Mouse (Mus musculus) heart, adult 2 months (tissue): Measurements from ENCODE around the gene Cecr2. TPM values are rescaled to one million over a fixed set of nuclear protein-coding genes. Genes with fewer than 3 reads are reported as not detected.
A peak's percentile ranks its signal among the peaks of the same experiment; 100 is the strongest.

Source experiments
- DNase-seq, 2 experiments: peaks; one replicate each; pipeline ENCODE4 v3.0.0; 2021
- H3K27ac ChIP-seq: fragments of 200-600 bp; 2 replicates; pipeline ENCODE4 v1.8.1; 2022
- H3K27me3 ChIP-seq: fragments of 200-500 bp; 2 replicates; pipeline ENCODE4 v1.6.1; 2012; ENCODE audit warnings: mild to moderate bottlenecking, low read length, inconsistent platforms, mixed read lengths; ENCODE audit not compliant: control insufficient read depth, insufficient read depth
- H3K36me3 ChIP-seq: fragments of 200-500 bp; 2 replicates; pipeline ENCODE4 v1.6.1; 2012; ENCODE audit warnings: low read length, inconsistent platforms; ENCODE audit not compliant: control insufficient read depth, insufficient read depth
- H3K4me1 ChIP-seq: fragments of 200-500 bp; 2 replicates; pipeline ENCODE4 v1.6.1; 2011; ENCODE audit warnings: low read length; ENCODE audit not compliant: control insufficient read depth, insufficient read depth
- H3K4me3 ChIP-seq: fragments of 200-600 bp; 2 replicates; pipeline ENCODE4 v1.8.1; 2022
- H3K79me2 ChIP-seq: fragments of 200-500 bp; replicated peaks from 2 replicates; pipeline ENCODE4 v1.6.1; 2012; ENCODE audit warnings: mild to moderate bottlenecking, inconsistent platforms, low read length, moderate library complexity, mixed read lengths; ENCODE audit not compliant: control insufficient read depth, insufficient read depth
- H3K9ac ChIP-seq: fragments of 200-500 bp; 2 replicates; pipeline ENCODE4 v1.6.1; 2012; ENCODE audit warnings: low read depth, mild to moderate bottlenecking, control low read depth, inconsistent platforms, low read length, mixed read lengths
- CTCF ChIP-seq: fragments of 200-600 bp; IDR thresholded peaks from 2 replicates; pipeline ENCODE4 v1.8.1; 2022; ENCODE audit warnings: antibody characterized with exemption, mild to moderate bottlenecking, moderate library complexity
- EP300 ChIP-seq: fragments of 200-500 bp; IDR thresholded peaks from 2 replicates; pipeline ENCODE4 v1.6.1; 2011; ENCODE audit warnings: low read depth, low read length, control low read depth; ENCODE audit not compliant: insufficient read depth
- POLR2A ChIP-seq: fragments of 200-500 bp; IDR thresholded peaks from 2 replicates; pipeline ENCODE4 v1.6.1; 2011; ENCODE audit warnings: mild to moderate bottlenecking, low read depth, low read length, control low read depth; ENCODE audit not compliant: insufficient read depth
- WGBS: fragments of 180-500 bp; shearing (Covaris S2); methylation state at CpG from one replicate; pipeline ENCODE4 v1.1.7; 2018; 5-methylcytosine and 5-hydroxymethylcytosine counted together
- intact Hi-C: fragments of 180-260 bp; cut with DNase I; formaldehyde crosslinking; loops from one replicate; pipeline ENCODE4 v1.15.1; 2025
- polyA plus RNA-seq: library from polyadenylated mRNA; depleted of rRNA; stranded (reverse); fragments of >200 nt; gene quantifications from 2 replicates; pipeline ENCODE4 v1.2.3, GENCODE M21; 2012
- total RNA-seq, 2 experiments: library from RNA; stranded (reverse); gene quantifications; 2 replicates each; pipeline ENCODE4 v1.2.3; 2021

Cecr2 gene
- total and polyA plus RNA-seq, 3 experiments = 7.0 to 17.4 (median 12.9) TPM

DNA sequence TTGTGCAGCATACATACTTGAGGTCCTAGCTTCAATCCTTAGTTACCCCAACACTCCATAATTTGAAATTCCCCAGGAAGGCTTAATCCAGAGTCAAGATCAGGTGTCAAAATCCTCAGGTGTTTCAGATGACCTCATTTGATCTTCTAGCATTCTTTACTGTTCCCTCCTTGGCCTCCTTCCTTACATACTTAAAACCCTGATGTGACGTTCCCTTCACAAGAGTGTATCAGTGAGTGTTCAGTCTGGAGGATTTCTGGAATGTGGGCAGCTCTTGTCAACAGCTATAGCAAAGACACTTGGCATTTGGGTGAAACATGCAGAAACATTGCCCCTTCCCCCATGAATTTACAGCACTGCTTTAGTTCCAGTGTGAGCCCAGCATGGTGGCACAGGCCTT, 103.8 kb downstream of the Cecr2 start:
- H3K9ac ChIP-seq = no peak overlapping the region
- no peak for TF ChIP-seq POLR2A
- TF ChIP-seq CTCF = no peak
- WGBS = 79% methylated on average over 1 of the region's 1 CpGs
- H3K27me3 ChIP-seq = no peaks in the 10 kb centered on the region
- no peak overlapping the region for H3K4me3 ChIP-seq
- H3K79me2 ChIP-seq = no peaks in the 10 kb centered on the region
- H3K27ac ChIP-seq = no peak overlapping the region
- no peaks in the 10 kb centered on the region for H3K4me1 ChIP-seq
- DNase-seq = no peak
- H3K36me3 ChIP-seq = no peaks in the 10 kb centered on the region; the same call in 1 of the 2 replicates
- intact Hi-C loops = no loop called here

GRCm38 (mm10) chr6:120771366-120771765, 105.2 kb downstream of the Cecr2 start:
- Histone ChIP-seq H3K4me1 (no peaks in the 10 kb centered on the region), H3K27me3 (no peaks in the 10 kb centered on the region), H3K9ac (no peak overlapping the region), H3K36me3 (no peaks in the 10 kb centered on the region), H3K4me3 (no peak overlapping the region), H3K27ac (no peak overlapping the region), H3K79me2 (no peaks in the 10 kb centered on the region)
- 47% methylated on average over 1 of the region's 1 CpGs for WGBS
- TF ChIP-seq CTCF (0 out of 2 replicates have a peak, but pooled peaks have one; percentile 3), POLR2A (no peak)
- no peak for DNase-seq
- intact Hi-C loops = no loop called here

- no peaks in the 10 kb centered on the region for H3K79me2 ChIP-seq
- H3K4me3 ChIP-seq = no peak overlapping the region
- H3K27ac ChIP-seq = no peak overlapping the region
- H3K4me1 ChIP-seq = no peaks in the 10 kb centered on the region
- peak in 1 of 2 experiments; percentile 18 for DNase-seq
- intact Hi-C loops = no loop called here
- no peaks in the 10 kb centered on the region for H3K36me3 ChIP-seq
- no peaks in the 10 kb centered on the region for H3K27me3 ChIP-seq
- no peak for TF ChIP-seq EP300
- H3K9ac ChIP-seq = no peak overlapping the region
Measured at GRCm38 (mm10) chr6:120772025-120772424, 105.9 kb downstream of the Cecr2 start.

DNA sequence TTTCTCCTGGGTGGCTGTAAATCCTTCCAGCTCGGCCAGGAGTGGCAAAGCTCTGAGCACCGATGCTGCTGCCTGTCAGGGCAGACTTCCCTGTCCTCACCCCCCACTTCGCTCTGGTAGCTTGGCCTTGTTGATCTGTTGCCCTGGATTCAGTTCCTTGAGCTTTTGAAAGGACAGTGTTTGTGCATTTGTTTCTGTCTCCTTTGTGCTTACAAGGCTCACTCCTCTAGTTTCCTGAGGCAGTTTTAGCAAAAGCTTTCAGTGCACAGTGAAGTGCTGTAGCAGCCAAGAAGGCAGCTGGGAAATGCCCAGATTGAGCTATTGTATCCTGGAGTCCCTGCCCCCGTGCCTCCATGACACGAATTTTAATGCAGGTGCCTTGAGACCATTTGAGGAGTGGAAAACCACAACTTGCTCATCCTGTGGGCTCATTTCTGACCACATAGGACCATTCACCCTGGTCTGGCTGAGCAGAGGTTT, 107.0 kb downstream of the Cecr2 start, which contains the start of gene Slc25a18:
Gene Slc25a18, plus strand, starts transcription at position 430 of the 480 bp plus-strand sequence.
- no peaks in the 10 kb centered on the region for H3K79me2 ChIP-seq
- H3K4me3 ChIP-seq = no peak within 1 kb of the TSS
- WGBS = 66% methylated on average over 5 of the region's 5 CpGs
- TF ChIP-seq CTCF (no peak), POLR2A (no peak), EP300 (no peak)
- H3K36me3 ChIP-seq = no peaks in the 10 kb centered on the region
- no peak within 1 kb of the TSS for H3K9ac ChIP-seq
- intact Hi-C loops = no loop called here
- no peaks in the 10 kb centered on the region for H3K27me3 ChIP-seq
- H3K27ac ChIP-seq = no peak within 1 kb of the TSS
- DNase-seq = no peak
- no peaks in the 10 kb centered on the region for H3K4me1 ChIP-seq

GRCm38 (mm10) chr6:120773763-120774162, 107.6 kb downstream of the Cecr2 start:
- intact Hi-C loops = no loop called here
- no peak overlapping the region for H3K4me3 ChIP-seq
- no peak for DNase-seq
- H3K4me1 ChIP-seq = no peaks in the 10 kb centered on the region
- H3K79me2 ChIP-seq = no peaks in the 10 kb centered on the region
- WGBS = 79% methylated on average over 6 of the region's 6 CpGs
- TF ChIP-seq CTCF (no peak), POLR2A (no peak), EP300 (no peak)
- no peak overlapping the region for H3K9ac ChIP-seq
- H3K36me3 ChIP-seq = no peaks in the 10 kb centered on the region
- H3K27me3 ChIP-seq = no peaks in the 10 kb centered on the region
- H3K27ac ChIP-seq = no peak overlapping the region

DNA sequence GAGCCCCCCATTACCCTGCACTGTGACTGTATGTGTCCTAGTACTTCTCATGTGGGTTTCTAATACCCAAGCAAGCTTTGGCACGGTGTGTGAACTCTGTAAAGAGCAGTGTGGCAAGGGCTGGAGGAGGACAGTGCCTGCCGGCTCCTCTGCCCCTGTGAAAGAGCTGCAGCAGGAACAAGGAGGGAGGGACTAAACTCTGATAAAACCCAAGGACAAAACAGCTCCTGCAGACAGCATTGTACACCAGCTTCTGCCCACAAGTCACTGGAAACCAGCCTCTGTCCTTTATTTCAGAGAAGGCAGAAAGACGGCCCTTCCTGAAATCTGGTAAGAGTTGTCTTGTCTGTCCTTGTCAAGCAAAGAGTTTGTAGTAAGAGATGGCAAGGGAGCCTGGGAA, 110.1 kb downstream of the Cecr2 start:
- DNase-seq = no peak
- Histone ChIP-seq H3K36me3 (no peaks in the 10 kb centered on the region), H3K27ac (no peak overlapping the region), H3K27me3 (no peaks in the 10 kb centered on the region), H3K4me1 (no peaks in the 10 kb centered on the region), H3K9ac (no peak overlapping the region), H3K79me2 (no peaks in the 10 kb centered on the region), H3K4me3 (no peak overlapping the region)
- 70% methylated on average over 3 of the region's 3 CpGs for WGBS
- intact Hi-C loops = no loop called here
- no peak for TF ChIP-seq EP300
- TF ChIP-seq POLR2A = no peak

DNA sequence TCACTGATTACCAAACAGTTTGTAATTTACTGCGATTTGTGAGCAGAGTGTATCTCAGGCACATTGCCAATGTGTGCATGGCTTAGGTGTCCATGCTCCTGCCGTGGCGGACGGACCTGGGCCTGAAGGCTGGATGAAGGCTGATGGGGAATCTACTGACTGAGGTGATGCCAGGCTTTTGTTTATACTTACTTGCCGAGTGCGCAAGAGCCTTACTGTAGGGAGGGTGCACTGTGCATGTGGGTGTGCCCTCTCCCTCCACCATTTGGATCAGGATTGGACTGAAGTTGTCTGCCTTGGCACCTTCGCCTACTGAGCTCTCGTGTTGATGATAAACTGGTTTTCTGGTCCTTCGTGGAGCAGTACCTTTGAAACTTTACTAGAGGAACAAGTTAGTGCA, 111.4 kb downstream of the Cecr2 start:
- Histone ChIP-seq H3K27me3 (no peaks in the 10 kb centered on the region), H3K36me3 (no peaks in the 10 kb centered on the region), H3K4me1 (no peaks in the 10 kb centered on the region), H3K4me3 (no peak overlapping the region), H3K27ac (no peak overlapping the region), H3K9ac (no peak overlapping the region), H3K79me2 (no peaks in the 10 kb centered on the region)
- no peak for DNase-seq
- intact Hi-C loops = no loop called here
- whole genome bisulfite sequencing = 83% methylated on average over 9 of the region's 9 CpGs
- TF ChIP-seq CTCF (no peak), EP300 (no peak), POLR2A (no peak)
